Mouse (Mus musculus): ENCODE data around the gene Dst.
A peak's percentile ranks its signal among the peaks of the same experiment; 100 is the strongest.

Gene Dst

DNA sequence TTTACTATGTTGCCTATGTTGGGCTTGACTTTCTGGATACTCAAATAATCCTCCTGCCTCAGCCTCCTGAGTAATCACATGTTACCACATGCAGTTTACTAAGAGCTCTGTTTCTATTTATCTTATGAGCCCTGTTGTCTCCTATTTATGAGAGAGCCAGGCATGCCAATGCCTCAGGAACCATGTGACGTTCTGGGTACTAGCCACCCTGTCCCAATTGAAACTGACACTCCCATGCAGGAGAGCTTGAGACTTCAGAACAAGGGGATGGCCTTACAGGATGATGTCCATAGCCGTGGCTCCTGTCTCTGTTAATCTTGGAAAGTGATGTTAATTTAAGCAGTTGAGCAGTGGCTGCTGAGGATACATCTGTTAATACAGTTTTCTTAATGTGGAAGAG is 220.8 kb downstream of the Dst start:
- no peak for DNase-seq (ENCODE audit: low spot score in 2 of 2)

DNA sequence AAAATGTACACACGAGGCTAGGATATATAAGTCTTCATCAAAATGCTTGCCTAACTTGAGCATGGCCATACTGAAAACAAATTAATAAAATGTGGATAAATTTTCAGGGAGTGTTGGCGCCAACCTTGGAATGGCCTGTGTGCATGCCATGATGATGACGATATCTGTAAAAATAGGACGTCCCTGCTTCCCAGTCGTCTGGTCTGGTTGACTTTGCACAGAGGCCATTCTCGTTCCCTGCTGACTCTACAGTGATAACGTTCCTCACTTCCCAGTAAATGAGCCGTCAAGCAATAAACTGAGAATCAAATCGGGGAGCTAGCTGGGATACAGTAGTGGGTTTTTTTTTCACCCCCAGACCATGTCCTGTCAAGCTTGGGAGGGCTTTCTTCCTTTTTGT is 221.7 kb downstream of the Dst start:
- no peak for DNase-seq (ENCODE audit: low spot score in 2 of 2)

DNA sequence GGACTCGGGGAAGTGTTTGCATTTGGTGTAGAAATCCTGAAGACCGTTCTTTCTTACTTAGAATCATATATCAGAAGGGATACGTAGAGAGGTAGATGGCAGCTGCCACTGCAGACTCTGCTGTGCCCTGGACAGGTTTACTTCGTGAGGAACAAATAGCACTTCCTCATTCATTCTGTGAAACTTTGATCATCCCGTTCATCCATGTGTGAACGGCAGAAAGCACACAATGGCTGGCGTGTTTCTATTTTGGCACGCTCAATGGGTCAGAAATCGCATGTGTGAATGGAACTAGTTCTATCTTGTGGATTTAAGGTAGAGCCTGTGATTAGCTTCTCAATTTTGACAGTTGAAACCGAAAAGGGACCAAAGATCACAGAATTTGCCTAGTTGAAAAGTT is 222.8 kb downstream of the Dst start:
- no peak for DNase-seq (ENCODE audit: low spot score in 2 of 2)

DNA sequence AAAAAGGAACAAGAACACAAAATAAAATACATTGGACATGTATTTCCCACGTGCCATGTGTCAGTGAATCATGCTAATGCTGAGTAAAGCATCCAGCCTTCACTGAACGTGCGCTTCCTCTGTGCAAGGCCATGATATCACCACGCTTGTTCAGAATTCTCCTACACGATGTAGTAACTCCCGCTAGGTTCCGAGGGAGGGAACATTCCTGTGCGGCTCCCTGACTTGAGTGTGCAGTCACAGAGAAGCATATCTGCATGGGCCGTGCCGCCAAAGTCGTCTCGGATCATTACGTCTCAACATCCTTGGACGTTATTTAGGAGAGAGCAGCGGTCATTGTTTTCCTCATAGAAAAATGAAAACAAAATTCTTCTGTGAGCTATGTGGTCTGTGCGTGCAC is 224.8 kb downstream of the Dst start:
- DNase-seq (ENCODE audit: low spot score in 2 of 2): no peak

DNA sequence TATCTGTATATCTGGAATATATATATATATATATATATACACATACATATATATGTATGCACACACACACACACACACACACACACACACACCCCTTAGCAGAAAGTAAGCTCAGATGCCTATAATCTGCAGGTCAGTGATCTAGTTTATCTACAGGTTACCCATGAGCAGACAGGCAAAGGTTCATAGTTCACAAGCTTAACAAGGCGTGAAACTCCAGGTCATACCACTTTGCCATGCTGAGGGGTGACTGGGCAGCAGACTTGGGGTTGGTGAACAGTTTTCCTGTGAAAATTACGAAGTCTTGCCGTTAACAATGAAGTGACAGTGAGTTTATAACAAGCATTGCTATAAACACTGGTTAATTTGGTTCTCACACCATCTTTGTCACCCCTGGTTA is 227.5 kb downstream of the Dst start:
- DNase-seq (ENCODE audit: low spot score in 2 of 2): no peak

DNA sequence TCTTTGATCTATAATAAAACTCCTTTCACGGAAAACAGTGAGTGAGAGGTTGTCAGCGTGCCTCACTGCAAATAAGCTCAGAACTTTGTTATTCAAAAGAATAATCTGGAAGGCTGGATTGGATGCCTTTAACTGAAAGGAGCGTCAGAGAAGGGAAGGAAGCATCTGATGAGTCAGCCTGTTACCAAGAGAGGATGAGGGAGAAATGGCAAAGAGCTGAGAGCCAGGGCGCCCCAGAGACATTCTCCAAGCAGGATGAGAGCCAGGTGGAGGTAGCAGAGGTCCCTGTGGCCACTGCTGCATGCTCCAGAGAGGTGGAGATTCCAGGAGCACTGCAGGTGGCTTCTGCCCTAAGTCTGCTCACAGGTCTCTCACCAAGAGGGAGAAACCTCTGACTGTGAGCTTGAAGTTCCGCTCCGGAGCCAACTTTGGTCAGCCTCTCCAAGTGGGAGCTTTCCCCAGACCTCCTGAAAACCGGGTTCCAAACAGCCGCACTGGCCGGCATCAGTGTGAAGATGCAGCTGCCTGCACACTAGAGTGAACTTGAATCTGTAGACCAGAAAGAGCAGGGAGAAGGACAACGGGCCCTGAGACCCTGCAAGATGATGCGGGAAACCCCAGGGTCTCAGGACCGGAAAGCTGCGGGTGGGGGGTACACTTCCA is 231.3 kb downstream of the Dst start:
- no peak for DNase-seq (ENCODE audit: low spot score in 2 of 2)

DNA sequence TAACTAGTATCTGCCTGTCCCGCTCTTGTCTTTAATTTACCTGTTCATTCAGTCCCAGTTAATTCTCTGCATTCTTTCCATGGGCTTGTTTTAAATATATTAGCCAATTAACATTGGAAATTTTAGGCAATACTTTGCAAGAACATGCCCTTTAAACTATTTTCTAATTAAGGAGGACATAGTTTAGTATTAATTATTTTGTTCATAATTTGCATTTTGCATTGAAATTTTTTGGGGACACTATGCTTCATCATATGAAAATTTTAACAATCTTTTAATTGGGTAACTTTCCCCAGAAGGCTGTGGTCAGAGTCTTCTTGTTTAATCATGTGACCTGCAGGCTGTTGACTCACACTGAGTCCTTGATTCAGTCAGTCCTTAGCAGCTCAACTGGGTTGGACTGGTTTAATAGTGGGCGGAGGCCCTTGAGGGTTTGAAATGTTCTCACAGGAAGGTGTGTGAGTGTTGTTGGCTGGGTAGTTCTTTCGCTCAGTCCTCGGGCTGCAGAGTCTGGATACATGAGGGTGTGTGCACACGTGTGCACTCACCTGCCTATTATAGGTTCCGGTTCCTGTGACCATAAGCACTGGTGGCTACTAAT is 231.9 kb downstream of the Dst start:
- no peak for DNase-seq (ENCODE audit: low spot score in 2 of 2)

DNA sequence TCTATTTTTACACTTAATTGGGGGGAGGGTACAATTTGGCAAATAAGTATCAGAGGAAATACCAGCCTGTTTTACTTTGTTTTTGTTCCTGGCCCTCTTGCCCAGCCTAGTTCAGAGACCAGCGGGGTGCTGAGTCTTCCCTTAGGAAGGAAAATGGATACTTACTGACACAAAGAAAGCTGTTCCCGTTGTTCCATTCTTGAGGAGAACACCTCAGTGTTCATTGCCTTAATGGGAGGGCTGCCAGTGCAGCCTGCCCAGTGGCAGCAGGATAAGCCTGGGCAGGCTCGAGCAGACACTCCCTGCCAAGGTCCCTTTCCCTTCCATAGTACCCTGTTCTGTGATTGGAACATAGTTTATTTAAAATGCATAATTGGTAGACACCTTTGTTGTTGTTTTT is 232.7 kb downstream of the Dst start:
- DNase-seq (ENCODE audit: low spot score in 2 of 2): no peak

DNA sequence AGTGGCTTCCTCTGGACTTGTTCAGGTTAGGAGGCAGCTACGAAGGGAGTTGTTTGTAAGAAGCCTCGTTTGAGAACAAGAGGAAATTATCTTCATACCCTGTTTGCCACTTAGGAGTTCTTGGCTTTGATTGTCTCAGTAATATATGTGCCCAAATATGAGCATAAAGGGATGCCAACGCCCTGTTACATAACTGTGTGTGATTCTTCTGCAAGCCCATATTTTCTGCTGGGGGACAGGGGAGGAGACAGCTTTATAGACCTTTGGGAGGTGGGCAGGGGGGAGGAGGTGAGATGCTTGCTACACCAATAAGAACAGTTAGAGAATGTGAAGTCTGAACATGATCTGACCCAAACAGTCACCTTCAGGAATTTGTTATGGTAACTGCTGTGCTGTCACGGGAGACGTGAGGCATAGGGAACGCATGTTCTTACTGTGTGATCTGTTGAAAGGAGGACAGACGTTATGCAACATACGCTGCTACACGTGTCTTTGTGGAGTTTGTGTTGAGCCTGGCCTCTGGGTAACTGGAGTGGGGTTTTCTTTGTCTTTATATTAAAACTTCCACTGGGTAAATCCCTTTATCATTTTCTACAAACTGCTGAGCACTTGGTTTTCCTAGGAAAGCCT is 235.0 kb downstream of the Dst start:
- DNase-seq (ENCODE audit: low spot score in 2 of 2): peak in 1 of 2 experiments; percentile 37

DNA sequence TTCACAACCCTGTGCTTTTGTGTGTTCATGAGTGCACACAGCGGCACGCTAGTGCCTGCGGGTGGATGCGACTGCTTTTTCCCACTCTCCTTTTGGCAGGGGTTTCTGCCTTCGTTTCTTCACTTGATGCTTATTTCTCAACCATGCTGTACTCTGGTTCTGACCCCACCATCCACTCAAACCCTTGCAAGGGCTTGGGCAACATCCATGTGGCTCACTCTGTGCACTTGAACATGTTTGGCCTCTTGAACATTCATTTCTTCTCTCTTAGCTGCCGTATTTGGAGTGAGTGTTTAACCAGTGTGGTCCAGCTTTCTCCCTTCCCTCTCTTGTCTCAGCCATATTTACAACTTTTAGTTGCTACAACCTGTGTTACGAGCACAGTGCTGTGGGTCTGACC is 236.8 kb downstream of the Dst start:
- DNase-seq (ENCODE audit: low spot score in 2 of 2): no peak

DNA sequence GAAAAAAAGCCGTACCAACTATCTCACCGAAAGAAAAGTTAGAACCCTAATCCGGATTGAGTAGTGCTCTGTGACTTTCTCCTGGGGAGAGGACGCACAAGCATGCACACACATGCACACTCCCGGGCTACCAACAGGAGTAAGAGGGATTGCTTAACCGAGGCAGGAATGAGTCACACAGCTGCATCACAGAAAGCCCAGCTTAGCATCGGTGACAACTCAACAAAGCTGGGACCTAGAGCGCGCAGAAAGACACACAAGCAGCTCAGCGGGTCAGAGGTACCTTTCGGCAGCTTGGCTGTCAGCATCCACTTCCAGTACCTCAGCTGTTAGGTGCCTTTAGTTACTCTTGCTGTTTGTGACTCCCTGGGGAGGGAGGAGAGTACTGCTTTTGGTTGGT is 240.0 kb downstream of the Dst start:
- DNase-seq (ENCODE audit: low spot score in 2 of 2): no peak

DNA sequence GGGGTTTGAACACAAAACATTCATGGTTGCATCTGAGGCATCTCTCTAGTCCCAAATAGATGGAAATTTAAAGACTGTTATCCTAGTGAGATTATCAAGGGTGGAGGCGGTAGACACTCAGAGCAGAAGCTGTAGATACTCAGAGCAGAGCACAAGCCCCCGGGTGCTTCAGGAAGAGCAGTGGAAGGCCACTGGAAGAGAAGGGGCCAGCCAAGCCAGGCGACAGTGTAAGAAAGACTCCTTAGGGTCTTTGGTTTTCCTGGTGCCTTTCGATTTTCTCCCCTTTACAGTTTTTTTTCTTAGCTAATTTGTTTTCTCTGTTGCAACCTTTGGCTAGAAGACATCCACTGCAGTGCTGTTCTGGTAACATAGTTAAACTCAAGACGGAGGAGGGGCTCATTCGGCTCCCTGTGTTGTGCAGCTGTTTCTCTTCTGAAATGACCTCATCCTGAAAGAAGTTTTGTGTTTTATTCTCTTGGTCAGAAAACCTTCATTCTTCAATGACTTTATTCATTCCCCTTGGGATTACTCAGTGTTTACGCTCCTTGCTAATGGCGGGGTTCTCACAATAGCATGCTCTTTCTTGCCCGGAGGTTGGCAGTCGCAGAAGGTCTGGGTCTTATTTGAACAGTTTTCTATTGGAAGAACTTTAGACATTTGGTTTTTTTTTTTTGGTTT is 242.5 kb downstream of the Dst start:
- no peak for DNase-seq (ENCODE audit: low spot score in 2 of 2)

DNA sequence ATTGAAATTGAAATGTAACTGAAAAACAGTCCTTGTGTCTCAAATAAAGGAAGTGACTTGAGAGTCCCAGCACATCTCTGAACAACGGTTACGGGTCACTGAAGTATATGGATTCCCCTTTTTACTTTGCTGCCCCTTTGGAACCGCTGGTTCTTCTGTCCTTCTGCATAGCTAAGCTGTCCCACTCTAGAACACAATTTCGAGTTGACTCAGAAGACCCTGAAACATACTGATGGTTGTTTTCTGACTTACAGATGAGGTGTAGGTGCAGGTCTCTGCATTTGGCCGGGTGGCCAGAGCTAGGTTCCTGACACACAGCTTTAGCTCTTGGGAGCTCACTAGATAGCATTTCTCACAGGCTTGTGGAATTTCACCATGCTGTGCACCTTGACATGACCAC is 244.7 kb downstream of the Dst start:
- DNase-seq (ENCODE audit: low spot score in 2 of 2): no peak

DNA sequence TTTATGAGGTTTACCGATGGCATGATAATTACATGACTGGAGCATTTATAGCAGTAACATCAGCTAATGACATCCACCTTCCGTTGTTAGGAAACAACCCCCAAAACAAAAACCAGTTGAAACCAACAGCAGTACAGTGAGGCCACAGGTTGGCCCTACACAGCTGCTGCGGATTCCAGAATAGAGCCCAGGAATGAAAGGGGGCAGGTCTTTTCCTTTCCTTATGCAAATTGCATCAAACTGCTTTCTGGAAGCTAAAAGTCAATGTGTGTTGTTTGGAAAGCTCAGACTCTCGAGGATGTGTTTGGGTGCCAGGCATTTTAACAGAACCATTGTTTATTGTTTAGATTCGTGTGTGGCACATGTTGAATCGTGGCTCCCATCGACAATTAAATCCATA is 248.0 kb downstream of the Dst start:
- DNase-seq (ENCODE audit: low spot score in 2 of 2): no peak

DNA sequence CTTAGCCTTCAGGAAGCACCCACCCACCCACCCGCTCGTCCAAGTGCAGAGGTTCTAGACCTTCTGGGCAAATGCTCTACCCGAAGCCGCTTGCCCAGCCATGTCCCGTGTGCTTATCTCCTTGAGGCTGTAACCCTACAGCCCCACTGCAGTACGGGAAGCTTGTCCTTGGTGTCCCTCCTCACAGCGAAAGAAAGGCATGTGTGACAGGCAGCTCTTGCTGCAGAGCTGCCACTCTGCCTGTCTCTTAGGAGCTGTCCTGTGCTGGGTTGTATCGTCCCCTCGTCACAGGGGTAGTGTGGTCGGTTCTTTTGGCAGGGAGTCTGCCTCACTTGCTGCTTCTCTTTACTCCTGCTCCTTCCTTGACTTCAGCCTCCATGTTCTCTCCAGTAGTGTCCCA is 249.7 kb downstream of the Dst start:
- DNase-seq (ENCODE audit: low spot score in 2 of 2): no peak

DNA sequence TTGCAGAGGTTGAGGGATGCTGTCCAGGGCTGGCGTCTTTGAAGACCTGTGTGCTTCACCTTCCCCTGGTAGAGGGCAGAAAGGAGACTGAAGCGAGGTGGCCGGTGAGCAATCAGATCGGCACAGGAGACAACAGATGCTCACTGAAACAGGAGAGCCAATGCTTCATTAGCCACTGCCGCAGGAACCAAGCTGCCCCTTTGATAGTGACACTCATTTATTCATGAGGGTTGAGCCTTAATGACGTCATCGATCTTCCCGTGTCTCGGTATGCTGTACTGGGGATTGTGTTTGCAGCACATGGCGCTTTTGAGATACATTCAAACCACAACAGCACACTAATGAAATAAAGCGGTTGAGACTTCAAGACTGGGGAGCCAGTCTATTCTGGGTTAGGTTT is 250.8 kb downstream of the Dst start:
- no peak for DNase-seq (ENCODE audit: low spot score in 2 of 2)

DNA sequence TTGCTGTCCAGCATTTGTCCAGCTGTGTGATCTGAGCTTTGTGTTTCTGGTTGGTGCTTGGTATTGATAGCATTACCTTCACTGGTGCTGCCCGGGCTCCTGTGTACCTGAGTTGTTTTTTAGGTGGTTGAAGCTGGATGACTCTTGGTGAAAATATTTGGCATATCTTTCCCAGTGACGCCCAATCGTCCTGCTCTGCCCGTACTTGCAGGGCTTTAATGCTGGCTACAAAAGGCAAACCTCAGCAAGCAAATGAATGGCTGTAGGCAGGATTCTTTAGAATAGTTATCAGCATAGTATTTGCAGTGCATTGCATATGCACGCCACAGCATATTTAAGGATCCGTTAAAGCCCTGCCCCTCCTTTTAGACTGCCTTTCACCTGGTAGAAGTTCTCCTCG is 251.9 kb downstream of the Dst start:
- no peak for DNase-seq (ENCODE audit: low spot score in 2 of 2)

DNA sequence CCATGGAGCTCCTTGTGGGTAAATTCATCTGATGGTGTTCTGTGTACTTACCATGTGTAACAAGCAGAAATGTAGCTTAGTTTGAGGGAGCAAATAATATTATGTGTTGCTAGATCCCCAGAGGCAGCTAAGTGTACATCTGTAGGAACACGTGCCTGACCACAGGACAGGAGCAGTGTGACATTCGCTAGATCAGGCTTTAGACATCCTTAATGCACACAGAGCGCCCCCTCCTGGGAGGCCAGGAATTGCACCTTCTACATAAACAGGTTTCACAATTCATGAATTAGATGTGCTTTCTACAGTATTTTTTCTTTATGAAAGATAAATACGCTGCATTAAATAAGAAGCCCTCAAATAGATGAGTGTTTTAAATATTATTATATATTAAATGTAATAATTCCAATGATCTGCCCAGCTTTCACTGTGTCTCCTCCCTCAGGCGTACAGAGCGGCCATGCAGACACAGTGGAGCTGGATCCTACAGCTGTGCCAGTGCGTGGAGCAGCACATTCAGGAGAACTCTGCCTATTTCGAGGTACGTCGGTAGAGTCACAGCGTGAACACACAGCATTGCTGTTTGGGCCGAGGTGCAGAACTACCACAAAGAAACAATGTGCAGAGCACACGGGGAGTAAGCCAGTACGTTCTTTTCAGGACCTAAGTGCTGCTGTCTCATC is 256.7 kb downstream of the Dst start:
- peak; percentile 82 to 93 for DNase-seq (ENCODE audit: low spot score in 2 of 2)

DNA sequence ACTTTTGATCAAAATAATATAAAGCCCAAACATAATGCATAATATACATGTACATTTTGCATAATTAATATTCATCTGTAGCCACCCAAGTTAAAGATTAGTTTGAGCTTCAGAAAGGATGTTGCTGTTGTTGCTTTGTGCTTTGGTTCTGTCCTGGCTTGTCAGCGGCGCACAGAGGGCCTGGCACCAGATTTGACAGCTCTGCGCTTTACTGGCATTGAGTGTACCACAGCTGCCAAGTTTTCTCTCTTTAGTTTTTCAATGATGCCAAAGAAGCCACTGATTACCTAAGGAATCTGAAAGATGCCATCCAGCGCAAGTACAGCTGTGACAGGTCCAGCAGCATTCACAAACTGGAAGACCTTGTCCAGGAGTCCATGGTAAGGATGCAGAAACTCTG is 257.9 kb downstream of the Dst start:
- no peak for DNase-seq (ENCODE audit: low spot score in 2 of 2)

DNA sequence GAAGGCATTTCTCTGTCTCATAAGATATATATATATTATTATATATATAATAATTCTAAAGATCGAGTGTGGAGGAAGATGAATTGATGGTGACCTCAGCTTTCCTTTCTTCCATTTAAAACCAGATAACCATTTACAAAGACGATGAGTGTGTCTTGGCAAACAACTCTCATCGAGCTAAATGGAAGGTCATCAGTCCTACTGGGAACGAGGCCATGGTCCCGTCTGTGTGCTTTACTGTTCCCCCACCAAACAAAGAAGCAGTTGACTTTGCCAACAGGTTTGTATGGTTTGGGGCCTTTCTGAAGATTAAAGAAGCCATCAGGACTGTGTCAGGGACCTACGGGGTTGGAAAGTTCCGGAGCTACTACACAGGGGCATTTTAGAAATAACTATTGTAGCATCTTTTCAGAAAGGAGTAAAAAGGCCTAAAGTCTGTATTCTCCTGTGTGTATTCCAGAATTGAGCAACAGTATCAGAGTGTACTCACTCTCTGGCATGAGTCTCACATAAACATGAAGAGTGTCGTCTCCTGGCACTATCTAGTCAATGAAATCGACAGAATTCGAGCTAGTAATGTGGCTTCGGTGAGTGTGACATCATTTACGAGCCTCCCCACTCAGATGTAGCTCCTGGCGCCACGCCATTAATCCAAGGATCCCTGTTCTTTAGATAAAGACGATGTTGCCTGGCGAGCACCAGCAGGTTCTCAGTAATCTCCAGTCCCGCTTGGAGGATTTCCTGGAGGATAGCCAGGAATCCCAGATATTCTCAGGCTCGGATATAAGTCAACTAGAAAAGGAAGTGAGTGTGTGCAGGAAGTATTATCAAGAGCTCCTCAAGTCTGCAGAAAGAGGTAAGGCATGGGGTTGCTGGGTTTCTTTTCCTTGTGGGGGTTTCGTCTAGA is 259.4 kb downstream of the Dst start:
- DNase-seq (ENCODE audit: low spot score in 2 of 2): no peak

DNA sequence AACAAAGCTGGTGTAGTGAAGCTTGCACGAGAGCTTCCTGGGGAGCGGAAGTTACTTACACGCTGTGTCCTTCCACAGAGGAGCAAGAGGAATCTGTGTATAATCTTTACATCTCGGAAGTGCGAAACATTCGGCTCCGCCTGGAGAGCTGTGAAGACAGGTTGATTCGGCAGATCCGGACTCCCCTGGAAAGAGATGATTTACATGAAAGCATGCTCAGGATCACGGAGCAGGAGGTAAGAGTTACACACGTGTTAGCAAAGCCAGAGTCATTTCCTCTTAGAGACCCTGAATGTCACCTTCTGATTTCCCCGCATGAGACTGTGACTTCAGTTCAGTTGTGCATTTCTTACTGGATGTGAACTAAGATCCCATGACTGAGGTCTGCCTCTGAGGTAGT is 261.1 kb downstream of the Dst start:
- no peak for DNase-seq (ENCODE audit: low spot score in 2 of 2)
